Mouse (Mus musculus) Muller cell, postnatal 12 days (primary cell): ENCODE measurements around the gene Hdac4.

Experiments used
- DNase-seq: peaks from one replicate; pipeline ENCODE4 v3.0.0-alpha.2; 2015; ENCODE audit errors: inconsistent ontology term

Hdac4 gene

GRCm38 (mm10) chr1:92100371-92100891 is 95.1 kb downstream of the Hdac4 start:
- peak; percentile 73 for DNase-seq

DNA sequence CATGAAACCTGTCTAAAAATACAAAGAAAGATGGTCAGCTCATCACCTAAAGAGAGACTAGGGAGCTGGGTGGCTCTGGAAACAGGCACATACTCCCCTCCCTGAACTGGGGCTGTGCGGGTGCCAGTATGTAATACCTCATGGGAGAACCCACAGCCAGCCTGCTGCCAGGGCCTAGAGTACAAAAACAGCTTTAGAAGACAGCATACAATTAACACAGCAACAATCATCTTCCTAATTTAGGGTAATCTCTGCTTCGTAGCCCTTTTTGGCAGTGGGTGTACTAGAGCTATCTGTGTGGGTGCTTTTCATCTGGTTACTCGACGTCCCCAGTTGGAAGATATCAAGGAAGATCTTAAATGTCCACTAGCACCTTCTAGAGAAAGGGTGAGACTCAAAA is 95.5 kb downstream of the Hdac4 start:
- no peak for DNase-seq

DNA sequence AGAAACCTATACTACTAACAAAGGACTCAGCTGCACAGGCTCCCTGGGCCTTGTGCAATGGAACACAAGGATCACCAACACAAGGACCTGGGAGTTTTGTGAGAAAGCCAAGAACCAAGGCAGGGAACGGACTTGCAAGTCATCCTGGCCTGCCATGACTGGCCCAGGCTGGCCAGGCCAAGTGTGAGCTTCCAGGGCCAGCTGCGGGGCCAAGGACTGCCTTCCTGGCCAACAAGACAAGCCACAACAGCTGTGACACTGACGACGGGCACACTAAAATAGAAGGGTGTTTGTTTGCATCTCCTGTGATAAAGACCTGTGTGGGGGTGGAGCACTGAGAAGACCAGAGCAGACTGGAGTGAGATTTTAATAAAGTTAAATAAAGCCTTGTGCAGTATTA is 96.0 kb downstream of the Hdac4 start:
- DNase-seq, result peak; percentile 39

DNA sequence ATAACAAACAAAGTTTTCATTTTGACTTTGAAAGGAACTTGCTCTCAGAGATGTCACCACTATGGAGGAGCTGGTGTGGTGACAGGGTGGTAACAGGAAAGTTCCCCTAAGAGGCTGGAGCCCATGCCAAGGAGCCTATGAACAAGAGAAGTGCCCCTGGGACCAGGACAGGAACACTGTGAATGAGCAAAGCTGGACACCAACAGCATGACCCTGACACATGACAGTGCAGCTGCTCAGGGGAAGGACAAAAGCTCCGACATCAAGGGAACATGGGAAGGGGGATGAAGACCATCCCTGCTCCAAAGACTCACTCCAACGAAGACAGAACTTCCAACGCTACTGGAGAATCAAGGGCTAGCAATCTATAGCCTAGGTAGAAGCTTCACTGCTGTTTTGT is 97.0 kb downstream of the Hdac4 start:
- DNase-seq, result no peak

- no peak for DNase-seq
Observed at GRCm38 (mm10) chr1:92096991-92097525, 98.4 kb downstream of the Hdac4 start.

GRCm38 (mm10) chr1:92092286-92092685 is 103.2 kb downstream of the Hdac4 start:
- no peak for DNase-seq

DNA sequence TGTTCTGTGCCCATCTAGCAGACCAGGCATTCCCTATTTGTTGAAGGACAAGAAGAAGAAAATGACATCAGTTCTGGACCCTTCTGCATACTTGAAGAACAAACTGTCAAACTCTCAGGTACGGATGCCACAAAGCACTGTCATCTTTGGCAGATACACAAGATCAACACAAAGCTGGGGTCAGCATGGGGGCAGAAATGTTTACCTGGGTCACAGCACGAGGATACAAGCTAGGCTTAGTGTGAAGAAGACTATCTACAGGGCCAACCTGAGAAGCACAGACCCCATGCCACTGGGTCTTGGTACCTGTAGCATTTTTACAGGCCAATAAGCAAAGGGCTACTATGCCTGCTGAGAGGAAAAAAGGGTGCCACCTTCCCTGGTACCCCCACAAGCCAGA is 107.7 kb downstream of the Hdac4 start:
- DNase-seq, result no peak

DNA sequence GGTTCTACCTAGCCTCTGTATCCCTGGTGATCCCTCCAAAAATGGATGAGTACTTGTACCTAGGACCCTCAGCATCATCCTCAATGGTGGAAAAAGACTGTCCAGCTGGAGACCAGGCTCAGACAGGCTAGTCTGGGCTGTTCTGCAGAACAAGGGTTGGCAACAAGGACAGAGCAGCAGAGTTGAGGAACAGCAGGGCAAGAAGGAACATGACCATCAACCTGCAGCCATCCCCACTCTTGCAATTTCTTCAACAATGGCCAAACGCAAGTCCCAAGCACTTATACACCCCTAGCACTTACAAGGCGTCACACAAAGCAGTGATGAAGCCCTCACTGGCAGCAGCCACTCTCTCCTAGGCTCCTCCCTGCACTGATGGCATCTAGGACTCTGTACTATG is 108.2 kb downstream of the Hdac4 start:
- no peak for DNase-seq

DNA sequence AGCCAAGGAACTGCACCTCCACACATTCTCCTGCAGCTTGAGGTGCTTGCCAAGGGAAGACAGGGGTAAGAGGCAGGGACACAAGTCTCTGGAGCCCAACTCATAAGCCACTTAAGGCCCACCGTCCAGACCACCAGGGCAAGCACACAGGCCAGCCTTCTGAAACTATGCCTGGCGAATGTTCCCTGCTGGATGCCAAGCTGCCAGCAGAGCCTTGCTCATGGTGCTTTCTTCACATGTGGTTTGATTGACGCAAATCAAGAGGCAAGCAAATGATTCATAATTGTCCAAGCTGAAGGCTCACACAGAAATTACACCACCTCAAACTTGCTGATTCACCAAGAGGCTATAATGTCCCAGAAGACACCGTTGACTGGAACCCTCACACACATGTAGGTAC is 108.7 kb downstream of the Hdac4 start:
- DNase-seq, result peak; percentile 36

DNA sequence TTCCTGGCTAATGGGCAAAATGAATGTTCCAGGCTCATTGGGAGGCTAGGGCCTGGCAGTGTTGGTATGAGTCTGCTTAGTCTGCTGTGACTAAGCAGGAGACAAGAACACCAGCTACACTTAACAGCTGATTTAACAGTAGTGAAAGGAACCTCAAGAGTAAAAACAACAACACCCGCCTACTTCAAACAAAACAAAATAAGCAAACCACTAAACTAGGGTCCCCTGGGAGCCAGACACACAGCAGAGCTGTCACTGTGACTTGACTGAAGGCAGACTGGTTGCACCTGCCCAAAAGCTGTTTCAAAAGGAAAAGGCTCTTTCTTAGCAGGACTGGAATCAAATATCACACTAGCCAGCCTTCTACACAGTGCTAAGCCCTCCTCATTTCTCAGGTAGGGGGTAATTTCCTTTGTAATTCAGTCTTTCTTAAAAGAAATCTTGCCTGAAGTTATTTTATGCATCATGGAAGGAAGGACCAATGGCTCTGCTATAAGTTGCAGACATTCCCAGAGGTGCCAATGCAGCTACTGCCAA is 109.2 kb downstream of the Hdac4 start:
- no peak for DNase-seq

DNA sequence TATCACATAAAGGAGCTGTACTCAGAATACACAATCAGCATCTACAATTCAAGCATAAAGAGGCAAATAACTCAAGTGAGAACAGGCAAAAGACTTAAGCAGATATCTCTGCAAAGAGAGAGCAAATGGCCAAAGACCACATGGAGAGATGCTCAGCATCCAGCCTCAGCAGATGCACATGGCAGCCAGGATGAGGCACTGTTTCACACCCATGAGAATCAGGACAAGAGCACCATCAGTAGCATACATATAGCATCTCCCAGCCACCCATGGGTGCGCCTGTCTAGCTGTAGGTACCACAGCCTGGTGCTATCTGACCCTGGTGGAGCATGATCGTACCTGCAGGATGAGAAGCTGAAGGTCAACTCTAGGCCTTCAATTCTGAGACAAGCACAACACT is 110.8 kb downstream of the Hdac4 start:
- no peak for DNase-seq

- DNase-seq, result no peak
Observed at GRCm38 (mm10) chr1:92084004-92084403, 111.5 kb downstream of the Hdac4 start.

DNA sequence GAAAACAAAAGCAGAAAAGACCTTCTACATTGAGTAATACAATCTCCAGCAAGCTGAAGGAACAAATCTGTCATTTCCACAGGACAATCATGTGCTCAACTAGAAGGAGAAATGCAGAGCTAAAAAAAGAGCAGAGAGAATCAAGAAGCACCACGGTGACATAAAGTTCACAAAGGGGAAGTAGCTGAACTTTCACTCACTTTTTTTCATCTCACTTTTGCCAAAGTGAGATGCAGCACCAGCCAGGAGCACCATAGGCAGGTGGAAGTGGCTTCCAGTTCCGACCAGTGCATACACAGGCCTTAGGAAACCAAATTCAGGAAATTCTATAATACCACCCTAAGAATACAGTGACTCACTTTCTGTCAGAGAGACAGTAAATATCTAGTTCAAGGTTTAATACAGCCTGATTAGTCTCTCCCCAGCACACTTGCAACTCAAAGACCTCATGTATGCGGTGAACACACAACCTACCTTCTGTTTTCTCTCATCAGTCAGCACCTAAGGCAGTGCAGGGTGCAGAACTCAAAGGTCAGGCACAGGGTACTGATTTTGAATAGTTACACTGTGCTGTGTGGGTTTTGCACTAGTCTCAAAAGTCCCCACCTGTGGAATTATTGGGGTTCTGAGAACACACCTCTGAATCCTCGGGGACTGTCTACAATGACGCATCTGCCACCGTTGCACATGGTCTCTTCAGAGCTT is 112.5 kb downstream of the Hdac4 start:
- DNase-seq, result no peak

- DNase-seq, result no peak
Observed at GRCm38 (mm10) chr1:92082156-92082836, 113.2 kb downstream of the Hdac4 start.

- DNase-seq, result peak; percentile 42
Observed at GRCm38 (mm10) chr1:92079982-92080537, 115.4 kb downstream of the Hdac4 start.

- DNase-seq, result peak; percentile 54
Observed at GRCm38 (mm10) chr1:92075312-92075711, 120.2 kb downstream of the Hdac4 start.

GRCm38 (mm10) chr1:92074655-92075054 is 120.8 kb downstream of the Hdac4 start:
- DNase-seq, result no peak

- no peak for DNase-seq
Observed at GRCm38 (mm10) chr1:92069932-92070677, 125.4 kb downstream of the Hdac4 start.

DNA sequence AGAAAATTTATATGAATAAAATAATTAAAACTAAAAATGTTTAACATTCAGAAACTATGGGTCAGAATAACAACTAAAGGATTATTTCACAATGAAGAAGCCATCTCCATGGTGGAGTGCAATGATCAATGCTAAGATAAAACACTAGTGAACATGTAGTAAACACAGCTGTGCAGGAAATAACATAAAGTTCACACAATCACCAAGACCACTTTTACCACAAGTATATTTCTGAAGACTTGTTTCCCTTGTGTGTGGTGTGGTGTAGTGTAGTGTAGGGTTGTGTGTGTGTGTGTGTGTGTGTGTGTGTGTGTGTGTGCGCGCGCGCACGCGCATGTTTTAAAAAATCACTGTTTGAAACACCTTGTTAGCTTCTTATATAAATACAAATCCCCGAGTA is 126.0 kb downstream of the Hdac4 start:
- DNase-seq, result no peak

DNA sequence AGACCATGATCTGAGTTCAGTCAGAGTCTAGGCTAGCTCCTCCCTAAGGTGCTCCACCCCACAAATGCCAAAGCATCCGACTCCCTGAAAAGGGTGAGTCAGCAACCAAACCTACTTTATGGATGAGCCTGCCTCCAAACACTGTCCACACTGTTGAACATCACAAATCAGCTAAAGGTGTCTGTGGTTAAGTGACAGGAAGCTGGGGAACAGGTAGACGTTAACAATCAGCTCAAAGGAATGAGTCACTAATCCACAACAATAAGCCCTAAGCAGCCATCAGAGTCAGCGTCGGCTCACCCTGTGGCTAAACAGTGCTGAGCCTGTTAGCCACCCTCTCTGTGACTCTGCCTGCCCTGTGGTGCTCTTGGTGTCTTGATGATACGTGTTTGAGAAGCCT is 131.2 kb downstream of the Hdac4 start:
- no peak for DNase-seq

DNA sequence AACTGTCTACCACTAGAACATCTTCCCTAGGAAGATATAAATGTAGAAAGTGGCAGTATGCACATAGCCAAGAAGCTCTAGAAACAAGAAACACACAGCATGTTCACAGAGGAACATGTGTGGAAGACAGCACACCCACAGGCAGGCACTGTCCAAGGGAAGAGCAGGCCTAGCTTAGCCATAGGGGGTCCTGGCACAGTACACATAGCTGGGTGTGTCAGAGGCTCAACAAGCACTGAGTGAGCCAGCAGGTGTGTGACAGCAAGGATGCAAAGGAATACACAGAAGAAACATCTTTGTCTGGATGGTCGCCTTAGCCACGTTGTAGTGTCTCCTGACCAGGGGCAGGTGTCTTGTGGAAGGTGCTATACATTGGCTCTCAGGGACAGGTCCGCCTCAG is 132.2 kb downstream of the Hdac4 start:
- no peak for DNase-seq
